22 mouse cellular contexts compared by ENCODE assay signal in genomic region chr2:80966766-80967165, GRCm38 (mm10).
DNase-seq lines count a peak whose midpoint lies in the region; ATAC-seq and TF ChIP-seq lines count a peak whose summit lies in the region.
"Had no signal": no experiment of that assay in that cellular context is flagged by ENCODE, and none has a peak within 500 bp of the region (broad histone marks: within the 10 kb centered on the region; RNA-seq: fewer than 3 reads in every experiment).

No protein-coding gene starts in this region.

- 0 out of 2 replicates have a peak, but pooled peaks have one; percentile 56 for ATAC-seq in midbrain, embryonic 13.5 days
- no peak for ATAC-seq in midbrain, postnatal 0 days (ENCODE audit: low FRiP score)
- no peak for ATAC-seq in midbrain, embryonic 14.5 days (ENCODE audit: low FRiP score, low TSS enrichment)
- no peak for ATAC-seq in midbrain, embryonic 11.5 days (ENCODE audit: low FRiP score)
- ATAC-seq in midbrain, embryonic 15.5 days (replicated peaks) = peak; percentile 71; the same call in 1 of the 2 replicates
- ATAC-seq in midbrain, embryonic 16.5 days = peak; percentile 71; the same call in 1 of the 2 replicates
- ATAC-seq: activated CD4-positive, CD25-positive, alpha-beta regulatory T cell, adult 4 months; CD4-positive, CD25-positive, alpha-beta regulatory T cell, adult 4 months; Patski had no signal

- H3K4me3 ChIP-seq in midbrain, embryonic 13.5 days (replicated peaks) = no peak overlapping the region
- no peak overlapping the region for H3K4me3 ChIP-seq in midbrain, postnatal 0 days (ENCODE audit: low read depth, low read length)
- H3K4me3 ChIP-seq in midbrain, embryonic 14.5 days (replicated peaks; ENCODE audit: low read depth, low read length) = no peak overlapping the region
- H3K4me3 ChIP-seq in midbrain, embryonic 11.5 days (ENCODE audit: low read depth, low read length) = no peak overlapping the region
- no peak overlapping the region for H3K4me3 ChIP-seq in midbrain, embryonic 15.5 days
- H3K4me3 ChIP-seq in midbrain, embryonic 10.5 days = no peak overlapping the region
- no peak overlapping the region for H3K4me3 ChIP-seq in midbrain, embryonic 16.5 days (ENCODE audit: low read depth, low read length)

- H3K27ac ChIP-seq in midbrain, embryonic 13.5 days = 0 out of 2 replicates have a peak overlapping the region, but pooled peaks have one; percentile 4
- H3K27ac ChIP-seq in midbrain, postnatal 0 days (ENCODE audit: low read depth, low read length) = no peak overlapping the region
- H3K27ac ChIP-seq in midbrain, embryonic 14.5 days (replicated peaks; ENCODE audit: low read depth, low read length) = 0 out of 2 replicates have a peak overlapping the region, but pooled peaks have one; percentile 9
- no peak overlapping the region for H3K27ac ChIP-seq in midbrain, embryonic 11.5 days (ENCODE audit: low read depth, low read length)
- no peak overlapping the region for H3K27ac ChIP-seq in midbrain, embryonic 15.5 days
- H3K27ac ChIP-seq in midbrain, embryonic 10.5 days (replicated peaks) = no peak overlapping the region
- H3K27ac ChIP-seq in midbrain, embryonic 16.5 days (ENCODE audit: low read length) = no peak overlapping the region

- H3K4me2 ChIP-seq in midbrain, embryonic 13.5 days (replicated peaks) = no peak overlapping the region
- no peak overlapping the region for H3K4me2 ChIP-seq in midbrain, postnatal 0 days (ENCODE audit: low read depth, low read length, poor library complexity, severe bottlenecking)
- H3K4me2 ChIP-seq in midbrain, embryonic 14.5 days (ENCODE audit: low read length) = no peak overlapping the region
- H3K4me2 ChIP-seq in midbrain, embryonic 11.5 days = no peak overlapping the region
- no peak overlapping the region for H3K4me2 ChIP-seq in midbrain, embryonic 15.5 days
- H3K4me2 ChIP-seq in midbrain, embryonic 16.5 days (ENCODE audit: low read length) = no peak overlapping the region

- no peak for TF ChIP-seq CTCF in midbrain, postnatal 0 days (IDR thresholded peaks at IDR 0.05)

- no peaks in the 10 kb centered on the region for H3K9me3 ChIP-seq in midbrain, embryonic 13.5 days
- H3K9me3 ChIP-seq in midbrain, postnatal 0 days (ENCODE audit: low read length) = no peaks in the 10 kb centered on the region
- H3K9me3 ChIP-seq in midbrain, embryonic 14.5 days (ENCODE audit: control insufficient read depth, low read length) = no peaks in the 10 kb centered on the region
- H3K9me3 ChIP-seq in midbrain, embryonic 11.5 days (ENCODE audit: control insufficient read depth, low read length) = no peaks in the 10 kb centered on the region
- no peaks in the 10 kb centered on the region for H3K9me3 ChIP-seq in midbrain, embryonic 15.5 days
- H3K9me3 ChIP-seq in midbrain, embryonic 10.5 days (replicated peaks) = no peaks in the 10 kb centered on the region
- no peaks in the 10 kb centered on the region for H3K9me3 ChIP-seq in midbrain, embryonic 16.5 days (replicated peaks; ENCODE audit: control insufficient read depth, low read length, poor library complexity, severe bottlenecking)

- H3K36me3 ChIP-seq in midbrain, embryonic 13.5 days = no peaks in the 10 kb centered on the region
- no peaks in the 10 kb centered on the region for H3K36me3 ChIP-seq in midbrain, postnatal 0 days (ENCODE audit: insufficient read depth, low read length)
- H3K36me3 ChIP-seq in midbrain, embryonic 14.5 days (ENCODE audit: control insufficient read depth, insufficient read depth, low read length) = no peaks in the 10 kb centered on the region
- H3K36me3 ChIP-seq in midbrain, embryonic 11.5 days (ENCODE audit: control insufficient read depth, insufficient read depth, low read length) = no peaks in the 10 kb centered on the region
- no peaks in the 10 kb centered on the region for H3K36me3 ChIP-seq in midbrain, embryonic 15.5 days (replicated peaks)
- no peaks in the 10 kb centered on the region for H3K36me3 ChIP-seq in midbrain, embryonic 10.5 days
- no peaks in the 10 kb centered on the region for H3K36me3 ChIP-seq in midbrain, embryonic 16.5 days (ENCODE audit: control insufficient read depth, insufficient read depth, low read length)
- H3K36me3 ChIP-seq: G1E had no signal

- H3K9ac ChIP-seq in midbrain, embryonic 13.5 days (replicated peaks) = no peak overlapping the region
- no peak overlapping the region for H3K9ac ChIP-seq in midbrain, postnatal 0 days (replicated peaks; ENCODE audit: low read length, poor library complexity, severe bottlenecking)
- H3K9ac ChIP-seq in midbrain, embryonic 14.5 days (replicated peaks; ENCODE audit: low read length) = no peak overlapping the region
- no peak overlapping the region for H3K9ac ChIP-seq in midbrain, embryonic 11.5 days (ENCODE audit: low read length)
- no peak overlapping the region for H3K9ac ChIP-seq in midbrain, embryonic 15.5 days
- H3K9ac ChIP-seq in midbrain, embryonic 16.5 days (ENCODE audit: low read depth, low read length) = no peak overlapping the region

- no peak for DNase-seq in midbrain, postnatal 0 days (ENCODE audit: low spot score)
- no peak for DNase-seq in midbrain, embryonic 14.5 days
- no peak for DNase-seq in midbrain, embryonic 11.5 days (ENCODE audit: low spot score, missing footprints)
- no peak for DNase-seq in midbrain, embryonic 10.5 days (ENCODE audit: low spot score)
- DNase-seq in cerebellum, adult 9-11 months = no peak
- DNase-seq: adrenal gland, adult 2 months; adrenal gland, adult 8-10 months; adrenal gland, postnatal 10 days; adrenal gland, postnatal 14 days; adrenal gland, postnatal 25 days; adrenal gland, postnatal 36 days; B cell, adult 2 months; cerebellum, adult 11 months; cerebellum, adult 11-12 months had no signal

- H3K27me3 ChIP-seq in midbrain, embryonic 13.5 days = no peaks in the 10 kb centered on the region
- no peaks in the 10 kb centered on the region for H3K27me3 ChIP-seq in midbrain, postnatal 0 days (ENCODE audit: insufficient read depth, low read length)
- no peaks in the 10 kb centered on the region for H3K27me3 ChIP-seq in midbrain, embryonic 14.5 days (ENCODE audit: control insufficient read depth, insufficient read depth, low read length)
- H3K27me3 ChIP-seq in midbrain, embryonic 11.5 days (ENCODE audit: control insufficient read depth, insufficient read depth, low read length) = no peaks in the 10 kb centered on the region
- no peaks in the 10 kb centered on the region for H3K27me3 ChIP-seq in midbrain, embryonic 15.5 days (replicated peaks)
- no peaks in the 10 kb centered on the region for H3K27me3 ChIP-seq in midbrain, embryonic 10.5 days (ENCODE audit: low read depth, poor library complexity, severe bottlenecking)
- H3K27me3 ChIP-seq in midbrain, embryonic 16.5 days (ENCODE audit: control insufficient read depth, insufficient read depth, low read depth, low read length) = no peaks in the 10 kb centered on the region
- H3K27me3 ChIP-seq: CH12.LX, Patski had no signal

- 83% methylated on average over 5 of the region's 5 CpGs for WGBS in midbrain, embryonic 13.5 days
- WGBS in midbrain, postnatal 0 days = 76% methylated on average over 5 of the region's 5 CpGs
- 82% methylated on average over 5 of the region's 5 CpGs for WGBS in midbrain, embryonic 14.5 days
- WGBS in midbrain, embryonic 11.5 days = 85% methylated on average over 5 of the region's 5 CpGs
- WGBS in midbrain, embryonic 15.5 days = 76% methylated on average over 5 of the region's 5 CpGs
- 92% methylated on average over 5 of the region's 5 CpGs for WGBS in midbrain, embryonic 10.5 days
- 81% methylated on average over 5 of the region's 5 CpGs for WGBS in midbrain, embryonic 16.5 days

- H3K4me1 ChIP-seq in midbrain, embryonic 13.5 days (replicated peaks) = no peaks in the 10 kb centered on the region
- H3K4me1 ChIP-seq in midbrain, postnatal 0 days (ENCODE audit: insufficient read depth, low read length) = no peaks in the 10 kb centered on the region
- H3K4me1 ChIP-seq in midbrain, embryonic 14.5 days (ENCODE audit: control insufficient read depth, insufficient read depth, low read length) = no peaks in the 10 kb centered on the region
- H3K4me1 ChIP-seq in midbrain, embryonic 11.5 days (ENCODE audit: control insufficient read depth, insufficient read depth, low read length) = no peaks in the 10 kb centered on the region
- 0 out of 2 replicates have a peak, but pooled peaks cover 2% of the 10 kb centered on the region for H3K4me1 ChIP-seq in midbrain, embryonic 15.5 days
- no peaks in the 10 kb centered on the region for H3K4me1 ChIP-seq in midbrain, embryonic 10.5 days
- H3K4me1 ChIP-seq in midbrain, embryonic 16.5 days (ENCODE audit: control insufficient read depth, insufficient read depth, low read length) = peaks cover 3% of the 10 kb centered on the region; the same call in 1 of the 2 replicates

Comparison
In these comparisons a context has a peak if more than half of its experiments do, and no peak if none do; other contexts are left out.
1. ATAC-seq: peak in midbrain, embryonic 13.5 days (single experiment), midbrain, embryonic 15.5 days (single experiment) and midbrain, embryonic 16.5 days (single experiment); none in midbrain, postnatal 0 days (single experiment), midbrain, embryonic 14.5 days (single experiment) and midbrain, embryonic 11.5 days (single experiment).
2. H3K27ac ChIP-seq: peak in midbrain, embryonic 13.5 days (single experiment) and midbrain, embryonic 14.5 days (single experiment); none in midbrain, postnatal 0 days (single experiment), midbrain, embryonic 11.5 days (single experiment), midbrain, embryonic 15.5 days (single experiment), midbrain, embryonic 10.5 days (single experiment) and midbrain, embryonic 16.5 days (single experiment).